17 mouse cellular contexts compared by ENCODE assay signal in the genomic region with DNA sequence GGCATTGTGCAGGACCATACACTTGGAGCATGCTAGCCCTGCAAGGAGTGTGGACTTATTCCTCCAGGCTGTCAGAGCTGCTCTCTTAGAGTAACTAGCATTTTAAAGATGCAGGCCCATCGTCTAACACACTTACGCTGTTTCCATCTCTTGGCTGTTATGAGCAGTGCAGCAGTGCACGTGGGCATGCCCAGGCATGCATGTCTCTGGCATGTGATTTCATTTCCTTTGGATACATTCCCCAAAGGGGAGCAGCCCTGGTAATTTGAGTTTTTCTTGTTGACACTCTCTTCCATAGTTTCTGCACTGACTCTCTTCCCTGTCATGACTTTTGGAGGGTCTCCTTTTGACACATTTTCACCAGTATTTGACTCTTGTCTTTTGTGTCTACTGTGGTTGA. TPM values are rescaled to one million over a fixed set of nuclear protein-coding genes. Genes with fewer than 3 reads are reported as not detected.
DNase-seq lines count a peak whose midpoint lies in the region; ATAC-seq lines count a peak whose summit lies in the region.
"Had no signal": no experiment of that assay in that cellular context is flagged by ENCODE, and none has a peak within 500 bp of the region (broad histone marks: within the 10 kb centered on the region; RNA-seq: fewer than 3 reads in every experiment).

No protein-coding gene starts in this region.

- 83% methylated on average over 3 of the region's 3 CpGs for WGBS in forebrain, embryonic 10.5 days
- WGBS in forebrain, embryonic 11.5 days: 94% methylated on average over 3 of the region's 3 CpGs
- 53% methylated on average over 3 of the region's 3 CpGs for WGBS in lung, embryonic 15.5 days
- 78% methylated on average over 3 of the region's 3 CpGs for WGBS in embryonic facial prominence, embryonic 11.5 days
- WGBS in macrophage (ENCODE audit: missing documents): 84% methylated on average over 3 of the region's 3 CpGs

- H3K4me1 ChIP-seq in forebrain, embryonic 10.5 days: peaks cover 46% of the 10 kb centered on the region
- H3K4me1 ChIP-seq in forebrain, embryonic 11.5 days (replicated peaks; ENCODE audit: control insufficient read depth, insufficient read depth, low read length): peaks cover 4% of the 10 kb centered on the region; the same call in 1 of the 2 replicates
- H3K4me1 ChIP-seq in lung, embryonic 15.5 days: peaks cover 69% of the 10 kb centered on the region
- H3K4me1 ChIP-seq in embryonic facial prominence, embryonic 11.5 days (ENCODE audit: control insufficient read depth, insufficient read depth, low read length): no peaks in the 10 kb centered on the region; the same call in 1 of the 2 replicates
- H3K4me1 ChIP-seq: neural tube, embryonic 12.5 days had no signal

- H3K27ac ChIP-seq in forebrain, embryonic 10.5 days: 0 out of 2 replicates have a peak overlapping the region, but pooled peaks have one; percentile 9
- H3K27ac ChIP-seq in forebrain, embryonic 11.5 days (ENCODE audit: low read depth, low read length): no peak overlapping the region
- peak overlapping the region; percentile 5; the same call in 1 of the 2 replicates for H3K27ac ChIP-seq in lung, embryonic 15.5 days
- H3K27ac ChIP-seq in embryonic facial prominence, embryonic 11.5 days (replicated peaks; ENCODE audit: low read depth, low read length): 0 out of 2 replicates have a peak overlapping the region, but pooled peaks have one; percentile 11
- peak overlapping the region; percentile 13; the same call in 1 of the 2 replicates for H3K27ac ChIP-seq in macrophage
- H3K27ac ChIP-seq: embryonic facial prominence, embryonic 13.5 days; intestine, embryonic 15.5 days; midbrain, embryonic 15.5 days; neural tube, embryonic 12.5 days had no signal

- no peaks in the 10 kb centered on the region for H3K27me3 ChIP-seq in forebrain, embryonic 10.5 days (ENCODE audit: poor library complexity, severe bottlenecking)
- no peaks in the 10 kb centered on the region for H3K27me3 ChIP-seq in forebrain, embryonic 11.5 days (ENCODE audit: control insufficient read depth, insufficient read depth, low read length)
- H3K27me3 ChIP-seq in lung, embryonic 15.5 days: no peaks in the 10 kb centered on the region
- no peaks in the 10 kb centered on the region for H3K27me3 ChIP-seq in embryonic facial prominence, embryonic 11.5 days (ENCODE audit: control insufficient read depth, insufficient read depth, low read length)
- H3K27me3 ChIP-seq: embryonic facial prominence, embryonic 13.5 days; intestine, embryonic 15.5 days; midbrain, embryonic 15.5 days; neural tube, embryonic 12.5 days had no signal

- no peaks in the 10 kb centered on the region for H3K36me3 ChIP-seq in forebrain, embryonic 10.5 days (replicated peaks)
- no peaks in the 10 kb centered on the region for H3K36me3 ChIP-seq in forebrain, embryonic 11.5 days (ENCODE audit: control insufficient read depth, insufficient read depth, low read length)
- H3K36me3 ChIP-seq in lung, embryonic 15.5 days: no peaks in the 10 kb centered on the region
- H3K36me3 ChIP-seq in embryonic facial prominence, embryonic 11.5 days (replicated peaks; ENCODE audit: control insufficient read depth, insufficient read depth, low read depth, low read length): no peaks in the 10 kb centered on the region
- H3K36me3 ChIP-seq in macrophage (ENCODE audit: inconsistent target): no peaks in the 10 kb centered on the region
- H3K36me3 ChIP-seq: embryonic facial prominence, embryonic 13.5 days; intestine, embryonic 15.5 days; midbrain, embryonic 15.5 days; neural tube, embryonic 12.5 days had no signal

- H3K79me2 ChIP-seq in macrophage (ENCODE audit: inconsistent target): no peaks in the 10 kb centered on the region

- DNase-seq in forebrain, embryonic 10.5 days (ENCODE audit: extremely low spot score, low spot score): no peak
- DNase-seq in forebrain, embryonic 11.5 days (ENCODE audit: low spot score): no peak
- DNase-seq in lung, postnatal 36 days: no peak
- DNase-seq in embryonic facial prominence, embryonic 11.5 days (ENCODE audit: low spot score): peak; percentile 52
- no peak for DNase-seq in left cerebral cortex, adult 8-10 months (ENCODE audit: low spot score in 2 of 2)
- DNase-seq in heart, postnatal 10 days: no peak
- DNase-seq: cerebellum, adult 2 months; heart, postnatal 4 days; layer of hippocampus, adult 9-11 months; left cerebral cortex, postnatal 4 days had no signal

- intact Hi-C loops in heart, postnatal 10 days (cut with DNase I): no loop called here

- no peak for ATAC-seq in forebrain, embryonic 11.5 days (replicated peaks; ENCODE audit: low FRiP score)
- ATAC-seq in lung, embryonic 15.5 days (ENCODE audit: borderline replicate concordance, extremely low read depth, low FRiP score, low TSS enrichment): no peak
- no peak for ATAC-seq in embryonic facial prominence, embryonic 11.5 days (replicated peaks; ENCODE audit: insufficient number of reproducible peaks, low FRiP score, low TSS enrichment, low read depth)
- ATAC-seq: intestine, embryonic 15.5 days had no signal

- no peak overlapping the region for H3K9ac ChIP-seq in forebrain, embryonic 11.5 days (ENCODE audit: low read length)
- H3K9ac ChIP-seq in lung, embryonic 15.5 days: no peak overlapping the region
- no peak overlapping the region for H3K9ac ChIP-seq in embryonic facial prominence, embryonic 11.5 days (replicated peaks; ENCODE audit: low read length)
- H3K9ac ChIP-seq: embryonic facial prominence, embryonic 13.5 days; intestine, embryonic 15.5 days; midbrain, embryonic 15.5 days; neural tube, embryonic 12.5 days had no signal

- no peak overlapping the region for H3K4me3 ChIP-seq in forebrain, embryonic 10.5 days
- no peak overlapping the region for H3K4me3 ChIP-seq in forebrain, embryonic 11.5 days (ENCODE audit: low read depth, low read length)
- H3K4me3 ChIP-seq in lung, embryonic 15.5 days: no peak overlapping the region
- H3K4me3 ChIP-seq in embryonic facial prominence, embryonic 11.5 days (ENCODE audit: low read depth, low read length): no peak overlapping the region
- H3K4me3 ChIP-seq in macrophage (ENCODE audit: inconsistent target): no peak overlapping the region
- H3K4me3 ChIP-seq: embryonic facial prominence, embryonic 13.5 days; intestine, embryonic 15.5 days; midbrain, embryonic 15.5 days; neural tube, embryonic 12.5 days had no signal

- no peak overlapping the region for H3K4me2 ChIP-seq in forebrain, embryonic 11.5 days (ENCODE audit: low read depth, low read length, severe bottlenecking)
- H3K4me2 ChIP-seq in lung, embryonic 15.5 days: no peak overlapping the region
- H3K4me2 ChIP-seq in embryonic facial prominence, embryonic 11.5 days (ENCODE audit: low read depth, low read length): no peak overlapping the region
- H3K4me2 ChIP-seq: embryonic facial prominence, embryonic 13.5 days; intestine, embryonic 15.5 days; midbrain, embryonic 15.5 days; neural tube, embryonic 12.5 days had no signal

- no peaks in the 10 kb centered on the region for H3K9me3 ChIP-seq in forebrain, embryonic 10.5 days
- H3K9me3 ChIP-seq in forebrain, embryonic 11.5 days (ENCODE audit: control insufficient read depth, low read length): no peaks in the 10 kb centered on the region
- H3K9me3 ChIP-seq in lung, embryonic 15.5 days: no peaks in the 10 kb centered on the region
- H3K9me3 ChIP-seq in embryonic facial prominence, embryonic 11.5 days (replicated peaks; ENCODE audit: control insufficient read depth, low read length): no peaks in the 10 kb centered on the region
- H3K9me3 ChIP-seq: embryonic facial prominence, embryonic 13.5 days; intestine, embryonic 15.5 days; midbrain, embryonic 15.5 days; neural tube, embryonic 12.5 days had no signal

RNA-seq across cellular contexts. Expression of a gene that starts 20.8 kb away (rescaled TPM):
- polyA plus RNA-seq in forebrain, embryonic 10.5 days (2016; fragmentation: Nextera tagmentation; extraction: Ambion mirVana): 10.9 and 12.1 TPM in 2 replicates
- 13.2 TPM in 2 replicates for polyA plus RNA-seq in forebrain, embryonic 11.5 days (2014; fragmentation: Nextera tagmentation; extraction: Ambion mirVana)
- polyA plus RNA-seq in lung, embryonic 15.5 days (2015; fragmentation: Nextera tagmentation; extraction: Ambion mirVana): 41.3 and 47.2 TPM in 2 replicates
- polyA plus RNA-seq in embryonic facial prominence, embryonic 11.5 days (2014; fragmentation: Nextera tagmentation; extraction: Ambion mirVana): 18.5 and 18.8 TPM in 2 replicates
- 100 to 1,000 TPM in 15 of 26 experiments, 10 to 100 TPM in 11; 11.8 to 652 (median 135) TPM for total RNA-seq in macrophage (2018; cell fraction: chromatin; rRNA removed)
- 100 to 1,000 TPM in 4 of 26 experiments, 10 to 100 TPM in 22; 16.4 to 198 (median 40.7) TPM for total RNA-seq in macrophage (2018; cell fraction: cytosol; rRNA removed)
- total RNA-seq in macrophage (2018; cell fraction: nucleus; rRNA removed): 100 to 1,000 TPM in 17 of 26 experiments, 10 to 100 TPM in 9; 17.2 to 430 (median 182) TPM
- polyA plus RNA-seq in macrophage (2018): 28.6 to 35.8 TPM (median 33.4 TPM) in 3 replicates
- total RNA-seq in left cerebral cortex, adult 8-10 months (2022): 10 to 100 TPM; 33.9 to 43.8 (median 36.9) TPM
- total RNA-seq in heart, postnatal 10 days (2021): 1 to 10 TPM; 5.8 to 6.4 TPM
- total RNA-seq: MEL had no signal
